Mouse (Mus musculus) CH12.LX (cell line): ENCODE results near the gene 1700067K01Rik. TPM values are rescaled to one million over a fixed set of nuclear protein-coding genes. Genes with fewer than 3 reads are reported as not detected.

ENCODE experiments used
- DNase-seq: peaks from one replicate; pipeline ENCODE4 v3.0.0-alpha.2; 2013; ENCODE audit errors: extremely low read depth
- H3K27ac ChIP-seq: 2 replicates; pipeline ENCODE4 v1.5.1; 2012; ENCODE audit warnings: low read depth, mild to moderate bottlenecking, control low read depth, moderate library complexity; ENCODE audit not compliant: insufficient read depth
- H3K27me3 ChIP-seq: replicated peaks from 2 replicates; pipeline ENCODE3; 2012; ENCODE audit warnings: inconsistent platforms
- H3K36me3 ChIP-seq, 2 experiments: replicated peaks in 1 of 2; 2 replicates each; pipeline versions ENCODE3 to v1.6.1; 2012; ENCODE audit warnings: inconsistent platforms in 1 of 2, low read length in 1 of 2, mild to moderate bottlenecking in 1 of 2, mixed read lengths in 1 of 2, moderate library complexity in 1 of 2; ENCODE audit not compliant: control insufficient read depth in 1 of 2, insufficient read depth in 1 of 2
- H3K4me1 ChIP-seq, 2 experiments: 2 replicates each; pipeline ENCODE4 v1.6.1; 2012; ENCODE audit warnings: inconsistent platforms in 1 of 2, moderate library complexity in 1 of 2; ENCODE audit not compliant: insufficient read depth in 2 of 2, control insufficient read depth in 1 of 2
- H3K4me2 ChIP-seq: 2 replicates; pipeline ENCODE4 v1.6.1; 2012; ENCODE audit warnings: low read depth, mild to moderate bottlenecking, control low read depth; ENCODE audit not compliant: poor library complexity, insufficient read depth, severe bottlenecking
- H3K4me3 ChIP-seq, 3 experiments: fragments of 150-350 bp in 1 of 3; sonication (generic) in 1 of 3; replicated peaks in 1 of 3; 2 replicates each; pipeline versions ENCODE3 to v1.5.1; 2011 to 2012; ENCODE audit warnings: low read depth in 2 of 3, low read length in 2 of 3, mild to moderate bottlenecking in 2 of 3, moderate library complexity in 2 of 3, control low read depth in 1 of 3, improper control_type of control experiment in 1 of 3, inconsistent platforms in 1 of 3, mixed read lengths in 1 of 3; ENCODE audit not compliant: poor library complexity in 1 of 3
- H3K79me2 ChIP-seq: replicated peaks from 2 replicates; pipeline ENCODE4 v1.6.1; 2012; ENCODE audit warnings: mild to moderate bottlenecking, moderate library complexity; ENCODE audit not compliant: control insufficient read depth, poor library complexity, insufficient read depth, severe bottlenecking; ENCODE audit errors: extremely low read depth
- H3K9ac ChIP-seq: 2 replicates; pipeline ENCODE4 v1.6.1; 2012; ENCODE audit warnings: low read depth, mild to moderate bottlenecking, control low read depth, moderate library complexity; ENCODE audit not compliant: insufficient read depth
- H3K9me3 ChIP-seq: replicated peaks from 2 replicates; pipeline ENCODE3; 2012; ENCODE audit warnings: low read length, inconsistent platforms, mixed read lengths
- CHD1 ChIP-seq: IDR thresholded peaks from 2 replicates; pipeline ENCODE4 v1.6.1; 2012; ENCODE audit warnings: low read depth, low read length, improper control_type of control experiment, inconsistent platforms
- CTCF ChIP-seq, 2 experiments: IDR thresholded peaks in 1 of 2; conservative IDR thresholded peaks in 1 of 2; 2 replicates each; pipeline ENCODE4 v1.5.1; 2011 to 2012; ENCODE audit warnings: low read depth in 2 of 2, low read length in 2 of 2, improper control_type of control experiment in 1 of 2, inconsistent platforms in 1 of 2, mild to moderate bottlenecking in 1 of 2, moderate library complexity in 1 of 2
- E2F4 ChIP-seq: IDR thresholded peaks from 2 replicates; pipeline ENCODE4 v1.6.1; 2011; ENCODE audit warnings: low read depth, low read length, improper control_type of control experiment; ENCODE audit not compliant: insufficient replicate concordance
- ETS1 ChIP-seq: conservative IDR thresholded peaks from 2 replicates; pipeline ENCODE4 v1.6.1; 2012; ENCODE audit warnings: low read depth, mild to moderate bottlenecking, inconsistent platforms, low read length, improper control_type of control experiment, moderate library complexity
- KAT2A ChIP-seq: IDR thresholded peaks from 2 replicates; pipeline ENCODE4 v1.6.1; 2012; ENCODE audit warnings: low read length, improper control_type of control experiment, inconsistent platforms; ENCODE audit not compliant: insufficient replicate concordance
- MAFK ChIP-seq: IDR thresholded peaks from 2 replicates; pipeline ENCODE4 v1.6.1; 2011; ENCODE audit warnings: low read length, improper control_type of control experiment; ENCODE audit not compliant: insufficient replicate concordance
- MAZ ChIP-seq: IDR thresholded peaks from 2 replicates; pipeline ENCODE4 v1.6.1; 2012; ENCODE audit warnings: low read depth, mild to moderate bottlenecking, inconsistent platforms, low read length, improper control_type of control experiment, moderate library complexity
- MEF2A ChIP-seq: IDR thresholded peaks from 2 replicates; pipeline ENCODE4 v1.6.1; 2014; ENCODE audit warnings: low read depth, mild to moderate bottlenecking, inconsistent platforms, low read length, improper control_type of control experiment, borderline replicate concordance
- NELFE ChIP-seq: IDR thresholded peaks from 2 replicates; pipeline ENCODE4 v1.6.1; 2011; ENCODE audit warnings: low read depth, low read length, improper control_type of control experiment
- NRF1 ChIP-seq: IDR thresholded peaks from 2 replicates; pipeline ENCODE4 v1.6.1; 2014; ENCODE audit warnings: low read depth, mild to moderate bottlenecking, inconsistent platforms, low read length, improper control_type of control experiment, moderate library complexity
- PAX5 ChIP-seq: IDR thresholded peaks from 2 replicates; pipeline ENCODE4 v1.6.1; 2012; ENCODE audit warnings: low read length, inconsistent platforms, mixed read lengths
- POLR2AphosphoS2 ChIP-seq: IDR thresholded peaks from 2 replicates; pipeline ENCODE4 v1.6.1; 2011; ENCODE audit warnings: low read depth, low read length, improper control_type of control experiment
- RAD21 ChIP-seq: IDR thresholded peaks from 2 replicates; pipeline ENCODE4 v1.6.1; 2011; ENCODE audit warnings: low read depth, mild to moderate bottlenecking, low read length, improper control_type of control experiment, moderate library complexity
- RCOR1 ChIP-seq: conservative IDR thresholded peaks from 2 replicates; pipeline ENCODE4 v1.6.1; 2012; ENCODE audit warnings: low read depth, mild to moderate bottlenecking, inconsistent platforms, low read length, improper control_type of control experiment
- SIN3A ChIP-seq: IDR thresholded peaks from 2 replicates; pipeline ENCODE4 v1.6.1; 2012; ENCODE audit warnings: low read length, improper control_type of control experiment, inconsistent platforms
- SMC3 ChIP-seq: IDR thresholded peaks from 2 replicates; pipeline ENCODE4 v1.6.1; 2011; ENCODE audit warnings: low read depth, low read length, improper control_type of control experiment
- TBP ChIP-seq: conservative IDR thresholded peaks from 2 replicates; pipeline ENCODE4 v1.6.1; 2011; ENCODE audit warnings: low read depth, low read length, improper control_type of control experiment
- UBTF ChIP-seq: IDR thresholded peaks from 2 replicates; pipeline ENCODE4 v1.6.1; 2012; ENCODE audit warnings: low read depth, mild to moderate bottlenecking, inconsistent platforms, low read length, improper control_type of control experiment, moderate library complexity
- USF1 ChIP-seq: IDR thresholded peaks from 2 replicates; pipeline ENCODE4 v1.6.1; 2014; ENCODE audit warnings: low read depth, mild to moderate bottlenecking, inconsistent platforms, low read length, improper control_type of control experiment
- USF2 ChIP-seq: conservative IDR thresholded peaks from 2 replicates; pipeline ENCODE4 v1.6.1; 2011; ENCODE audit warnings: low read depth, low read length, improper control_type of control experiment
- ZNF384 ChIP-seq: IDR thresholded peaks from 2 replicates; pipeline ENCODE4 v1.6.1; 2012; ENCODE audit warnings: low read depth, low read length, improper control_type of control experiment, inconsistent platforms
- dilution Hi-C: fragments of 300-500 bp; cut with MboI; formaldehyde crosslinking; loops from 2 replicates; pipeline ENCODE4 v1.14.3; 2020; ENCODE audit warnings: low sequenced_read_pairs; ENCODE audit not compliant: extremely low pct_unique_long_range_greater_than_20kb, extremely low pct_ligation_motif_present
- in situ Hi-C: fragments of 300-500 bp; cut with MboI; formaldehyde crosslinking; loops from 3 replicates; pipeline ENCODE4 v1.14.3; 2019; ENCODE audit warnings: low sequenced_read_pairs, low pct_ligation_motif_present, low pct_unique_long_range_greater_than_20kb, mixed read lengths
- polyA plus RNA-seq: library from polyadenylated mRNA; unstranded; fragments of >175 nt; gene quantifications from 2 replicates; pipeline ENCODE4 v1.2.1, GENCODE M21; 2012; ENCODE audit warnings: low read depth; ENCODE audit not compliant: insufficient read length
- total RNA-seq, 2 experiments: library from RNA; depleted of rRNA; stranded (reverse); fragments of 300-350 nt in 1 of 2; fragments of >200 nt in 1 of 2; gene quantifications; 2 replicates each; pipeline ENCODE4 v1.2.3; 2012 to 2014

Gene 1700067K01Rik
- total and polyA plus RNA-seq, 3 experiments = 0.38 to 0.67 TPM; not detected in 1

DNA sequence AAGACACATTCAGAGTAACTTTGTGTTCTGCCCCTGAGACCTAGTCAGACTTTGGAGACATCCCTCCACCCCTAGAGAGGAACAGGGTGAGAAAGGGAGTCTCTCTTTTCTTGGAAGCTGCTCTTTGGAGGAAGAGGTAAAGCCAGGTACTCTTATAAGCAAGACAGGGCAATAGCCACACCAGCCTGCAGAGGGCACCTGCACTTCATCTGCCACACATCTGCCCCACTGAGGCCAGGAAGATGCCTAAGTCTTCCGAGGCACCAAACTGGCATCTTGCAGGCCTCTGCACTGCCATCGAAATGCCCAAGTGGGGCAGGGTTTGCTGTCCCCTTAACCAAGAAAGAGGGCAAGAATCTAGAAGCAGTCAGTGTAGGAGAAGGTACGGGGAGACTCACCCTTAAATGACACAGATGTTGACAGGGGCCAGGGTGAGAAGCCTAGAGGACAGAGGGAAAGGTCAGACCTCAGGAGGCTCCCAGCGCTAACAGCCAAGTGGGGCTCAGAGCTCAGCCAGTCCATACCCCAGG, 25.1 kb upstream of the 1700067K01Rik start:
- in situ Hi-C loops (no loop called here), dilution Hi-C loops (no loop called here)
- Histone ChIP-seq H3K36me3 (peaks cover 5 to 31% of the 10 kb centered on the region in 2 experiments), H3K9me3 (no peaks in the 10 kb centered on the region), H3K4me1 (peaks cover 14 to 54% of the 10 kb centered on the region in 2 experiments), H3K27ac (no peak overlapping the region), H3K9ac (no peak overlapping the region), H3K27me3 (no peaks in the 10 kb centered on the region), H3K4me3 (no peak overlapping the region), H3K79me2 (peaks cover 3% of the 10 kb centered on the region; the same call in 1 of the 2 replicates), H3K4me2 (no peak overlapping the region)
- no peak for TF ChIP-seq KAT2A
- no peak for TF ChIP-seq UBTF
- TF ChIP-seq RAD21 = peak; percentile 62
- TF ChIP-seq CTCF (conservative IDR thresholded peaks at IDR 0.05 in 1 of 2, IDR thresholded peaks at IDR 0.05 in 1 of 2; ENCODE audit: low read depth in 2 of 2, low read length in 2 of 2) = peak; percentile 29 to 72; a peak in 2 of 4 replicates
- TF ChIP-seq MAFK = no peak
- TF ChIP-seq CHD1 = no peak
- no peak for TF ChIP-seq MAZ
- TF ChIP-seq POLR2AphosphoS2 = no peak
- no peak for TF ChIP-seq ETS1
- TF ChIP-seq PAX5 = no peak
- peak; percentile 40 for TF ChIP-seq SMC3
- no peak for TF ChIP-seq USF2
- TF ChIP-seq SIN3A = no peak
- no peak for TF ChIP-seq NRF1
- no peak for TF ChIP-seq NELFE
- no peak for TF ChIP-seq USF1
- no peak for TF ChIP-seq ZNF384
- TF ChIP-seq MEF2A = no peak
- DNase-seq = no peak

GRCm38 (mm10) chr8:83976779-83977350, 24.4 kb upstream of the 1700067K01Rik start:
- TF ChIP-seq E2F4 = no peak
- TF ChIP-seq USF2 = no peak
- no peak for TF ChIP-seq TBP
- TF ChIP-seq MEF2A = no peak
- no peak for TF ChIP-seq RCOR1
- TF ChIP-seq KAT2A = no peak
- peak in 1 of 2 experiments; percentile 33; a peak in 2 of 4 replicates for TF ChIP-seq CTCF (conservative IDR thresholded peaks at IDR 0.05 in 1 of 2, IDR thresholded peaks at IDR 0.05 in 1 of 2; ENCODE audit: low read depth in 2 of 2, low read length in 2 of 2)
- Histone ChIP-seq H3K79me2 (peaks cover 3% of the 10 kb centered on the region; the same call in 1 of the 2 replicates), H3K9ac (no peak overlapping the region), H3K4me2 (no peak overlapping the region), H3K27me3 (no peaks in the 10 kb centered on the region), H3K4me3 (no peak overlapping the region), H3K4me1 (peaks cover 7 to 48% of the 10 kb centered on the region in 2 experiments), H3K9me3 (no peaks in the 10 kb centered on the region), H3K36me3 (peaks cover 11 to 32% of the 10 kb centered on the region in 2 experiments), H3K27ac (no peak overlapping the region)
- dilution Hi-C loops = no loop called here
- in situ Hi-C loops = no loop called here
- DNase-seq = no peak
